In the genomic region with DNA sequence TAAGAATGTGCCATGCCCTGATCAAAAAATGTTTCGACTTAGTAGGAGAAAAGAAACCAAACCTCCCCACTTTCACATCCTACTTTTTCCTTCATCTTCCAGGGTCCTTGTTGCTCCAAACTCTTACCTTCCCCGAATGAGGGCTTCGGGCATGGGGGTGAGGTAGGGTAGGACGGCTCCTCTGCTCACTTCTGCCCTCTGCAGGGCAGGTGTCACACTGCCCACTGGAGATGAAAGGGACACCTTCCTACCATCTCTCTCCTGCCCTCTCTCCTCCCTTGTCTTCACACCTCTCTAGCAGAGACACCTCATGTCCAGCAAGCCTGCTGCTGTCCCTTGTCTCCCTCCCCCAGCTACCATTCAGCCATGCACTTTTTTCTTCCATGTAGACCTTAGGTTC, we compare ENCODE assay signal across 18 mouse cellular contexts. TPM values are rescaled to one million over a fixed set of nuclear protein-coding genes. Genes with fewer than 3 reads are reported as not detected.
DNase-seq lines count a peak whose midpoint lies in the region; TF ChIP-seq lines count a peak whose summit lies in the region.
"Had no signal": no experiment of that assay in that cellular context is flagged by ENCODE, and none has a peak within 500 bp of the region (broad histone marks: within the 10 kb centered on the region; RNA-seq: fewer than 3 reads in every experiment).

No protein-coding gene starts in this region.

- intact Hi-C loops in heart, adult 2 months (cut with DNase I) = no loop called here
- intact Hi-C loops in heart, postnatal 14 days (cut with DNase I) = no loop called here

- no peak overlapping the region for H3K27ac ChIP-seq in heart, adult 2 months
- H3K27ac ChIP-seq: hindbrain, embryonic 10.5 days; limb, embryonic 15.5 days had no signal

- 71% methylated on average over 4 of the region's 4 CpGs for WGBS in heart, adult 2 months

- no peak for TF ChIP-seq EP300 in heart, adult 2 months (IDR thresholded peaks at IDR 0.05; ENCODE audit: insufficient read depth, low read depth, low read length)

- no peak for TF ChIP-seq CTCF in heart, adult 2 months (IDR thresholded peaks at IDR 0.05)

- 0 out of 2 replicates have a peak, but pooled peaks cover 5% of the 10 kb centered on the region for H3K27me3 ChIP-seq in heart, adult 2 months (ENCODE audit: control insufficient read depth, insufficient read depth, low read length)

- no peaks in the 10 kb centered on the region for H3K36me3 ChIP-seq in heart, adult 2 months (ENCODE audit: control insufficient read depth, insufficient read depth, low read length)
- H3K36me3 ChIP-seq: G1E; hindbrain, embryonic 10.5 days; limb, embryonic 15.5 days had no signal

- no peak for TF ChIP-seq POLR2A in heart, adult 2 months (IDR thresholded peaks at IDR 0.05; ENCODE audit: insufficient read depth, low read depth, low read length)

- no peak overlapping the region for H3K4me3 ChIP-seq in heart, adult 2 months
- H3K4me3 ChIP-seq: erythroblast, embryonic 14.5 days; hindbrain, embryonic 10.5 days; limb, embryonic 15.5 days had no signal

- peak; percentile 50 for DNase-seq in heart, adult 11 months
- DNase-seq in heart, adult 2 months = no peak
- DNase-seq in thymus, postnatal 14 days = peak; percentile 43
- DNase-seq in thymus, postnatal 25 days = no peak
- DNase-seq in naive thymus-derived CD4-positive, alpha-beta T cell, adult 2 months (ENCODE audit: low read depth) = peak; percentile 29
- no peak for DNase-seq in frontal cortex, postnatal 25 days (ENCODE audit: low spot score in 2 of 2)
- no peak for DNase-seq in heart, postnatal 14 days
- DNase-seq in gastrocnemius, adult 18-20 months (ENCODE audit: low spot score) = no peak
- DNase-seq: cerebellum, adult 2 months; gastrocnemius, postnatal 25 days; kidney, adult 9 months; kidney, postnatal 25 days; lung, adult 2 months; retina, postnatal 1 day had no signal

- no peak overlapping the region for H3K9ac ChIP-seq in heart, adult 2 months (ENCODE audit: low read depth, low read length)
- H3K9ac ChIP-seq: limb, embryonic 15.5 days had no signal

- no peaks in the 10 kb centered on the region for H3K79me2 ChIP-seq in heart, adult 2 months (replicated peaks; ENCODE audit: control insufficient read depth, insufficient read depth, low read length)

- no peaks in the 10 kb centered on the region for H3K4me1 ChIP-seq in heart, adult 2 months (ENCODE audit: control insufficient read depth, insufficient read depth, low read length)
- H3K4me1 ChIP-seq: limb, embryonic 15.5 days had no signal

RNA-seq across cellular contexts. Expression of a gene that starts 1.0 kb away (rescaled TPM):
- under 1 TPM; 0.11 to 0.18 TPM for total RNA-seq in heart, adult 2 months (2021)
- 0.12 and 0.16 TPM in 2 replicates for polyA plus RNA-seq in heart, adult 2 months (2012; rRNA removed)
- total RNA-seq in heart, postnatal 14 days (2021) = under 1 TPM; 0.17 to 0.19 TPM
- not detected for total RNA-seq in gastrocnemius, adult 18-20 months (2021)
- polyA plus RNA-seq: erythroblast, embryonic 14.5 days; G1E had no signal

Comparison
In these comparisons a context has a peak if more than half of its experiments do, and no peak if none do; other contexts are left out.
1. DNase-seq: peak in heart, adult 11 months (single experiment), thymus, postnatal 14 days (single experiment) and naive thymus-derived CD4-positive, alpha-beta T cell, adult 2 months (single experiment); none in heart, adult 2 months (0 of 2), thymus, postnatal 25 days (single experiment), frontal cortex, postnatal 25 days (0 of 2), heart, postnatal 14 days (0 of 2) and gastrocnemius, adult 18-20 months (single experiment).